Mouse (Mus musculus) right cerebral cortex, postnatal 36 days (tissue): ENCODE data around the gene Rab22a.
A peak's percentile ranks its signal among the peaks of the same experiment; 100 is the strongest.
"Not testable (repeated sequence)": the region's sequence is repeated elsewhere in the genome, so short reads cannot be mapped to it uniquely, and the experiment has no call there.

ENCODE experiments used
- DNase-seq, 2 experiments: peaks; one replicate each; pipeline ENCODE4 v3.0.0; 2022; ENCODE audit warnings: low spot score in 2 of 2, mixed read lengths in 1 of 2

Gene Rab22a

GRCm38 (mm10) chr2:173659057-173659925 is at the start of gene Rab22a:
Gene Rab22a (plus strand): TSS chr2:173659760.
- peak; percentile 96 to 97 for DNase-seq

- DNase-seq, result no peak
Measured at GRCm38 (mm10) chr2:173615378-173616081, 44.0 kb upstream of the Rab22a start.

- no peak for DNase-seq
Measured at GRCm38 (mm10) chr2:173616156-173616555, 43.4 kb upstream of the Rab22a start.

GRCm38 (mm10) chr2:173619132-173619531 is 40.4 kb upstream of the Rab22a start:
- no peak for DNase-seq

GRCm38 (mm10) chr2:173620645-173621044 is 38.9 kb upstream of the Rab22a start:
- no peak for DNase-seq

GRCm38 (mm10) chr2:173622173-173622601 is 37.4 kb upstream of the Rab22a start:
- DNase-seq, result no peak

GRCm38 (mm10) chr2:173624667-173625066 is 34.9 kb upstream of the Rab22a start:
- DNase-seq, result no peak

GRCm38 (mm10) chr2:173625786-173626185 is 33.8 kb upstream of the Rab22a start:
- no peak for DNase-seq

- not testable (repeated sequence) for DNase-seq
Measured at GRCm38 (mm10) chr2:173634106-173634505, 25.5 kb upstream of the Rab22a start.

GRCm38 (mm10) chr2:173641370-173641769 is 18.2 kb upstream of the Rab22a start:
- no peak for DNase-seq

GRCm38 (mm10) chr2:173642262-173642999 is 17.1 kb upstream of the Rab22a start:
- no peak for DNase-seq

- no peak for DNase-seq
Measured at GRCm38 (mm10) chr2:173647197-173647911, 12.2 kb upstream of the Rab22a start.

GRCm38 (mm10) chr2:173649762-173650161 is 9.8 kb upstream of the Rab22a start:
- DNase-seq, result no peak

- DNase-seq, result no peak
Measured at GRCm38 (mm10) chr2:173653526-173653925, 6.0 kb upstream of the Rab22a start.

GRCm38 (mm10) chr2:173657736-173658135 is 1.8 kb upstream of the Rab22a start:
- DNase-seq, result no peak

- no peak for DNase-seq
Measured at GRCm38 (mm10) chr2:173658517-173658916, 1.0 kb upstream of the Rab22a start.

- DNase-seq, result no peak
Measured at GRCm38 (mm10) chr2:173659926-173660684, 545 bp downstream of the Rab22a start.

- no peak for DNase-seq
Measured at GRCm38 (mm10) chr2:173662255-173662950, 2.8 kb downstream of the Rab22a start.

GRCm38 (mm10) chr2:173664736-173665135 is 5.2 kb downstream of the Rab22a start:
- no peak for DNase-seq

GRCm38 (mm10) chr2:173665271-173665670 is 5.7 kb downstream of the Rab22a start:
- DNase-seq, result no peak
